Mouse (Mus musculus) E14TG2a.4 (cell line): Measurements from ENCODE around the gene Hist1h2bg.
"Not testable (repeated sequence)": the region's sequence is repeated elsewhere in the genome, so short reads cannot be mapped to it uniquely, and the experiment has no call there.

Source experiments
- H3K27me3 ChIP-seq: 2 replicates; pipeline ENCODE4 v1.6.1; 2014; ENCODE audit warnings: low read length, control low read depth; ENCODE audit not compliant: insufficient read depth
- H3K36me3 ChIP-seq: 2 replicates; pipeline ENCODE4 v1.6.1; 2014; ENCODE audit warnings: low read length, control low read depth; ENCODE audit not compliant: insufficient read depth
- H3K4me1 ChIP-seq: replicated peaks from 2 replicates; pipeline ENCODE4 v1.6.1; 2014; ENCODE audit warnings: low read depth, low read length, control low read depth
- H3K4me3 ChIP-seq: replicated peaks from 2 replicates; pipeline ENCODE4 v1.5.1; 2014; ENCODE audit warnings: mild to moderate bottlenecking, low read length
- H3K9me3 ChIP-seq: 2 replicates; pipeline ENCODE4 v1.6.1; 2014; ENCODE audit warnings: low read length, control low read depth
- CTCF ChIP-seq: conservative IDR thresholded peaks from 2 replicates; pipeline ENCODE4 v1.5.1; 2014; ENCODE audit warnings: low read length
- NANOG ChIP-seq: IDR thresholded peaks from 2 replicates; pipeline ENCODE4 v1.6.1; 2014; ENCODE audit warnings: borderline replicate concordance, low read length, mixed read lengths
- POU5F1 ChIP-seq: IDR thresholded peaks from 2 replicates; pipeline ENCODE4 v1.6.1; 2014; ENCODE audit warnings: low read length, borderline replicate concordance

Hist1h2bg gene

GRCm38 (mm10) chr13:23537006-23537710 is 34.0 kb upstream of the Hist1h2bg start:
- Histone ChIP-seq H3K4me1 (peaks cover 35% of the 10 kb centered on the region), H3K4me3 (no peak overlapping the region; the same call in 1 of the 2 replicates), H3K9me3 (no peaks in the 10 kb centered on the region), H3K27me3 (no peaks in the 10 kb centered on the region), H3K36me3 (no peaks in the 10 kb centered on the region; the same call in 1 of the 2 replicates)
- no peak for TF ChIP-seq CTCF
- TF ChIP-seq NANOG = no peak
- TF ChIP-seq POU5F1 = no peak

- H3K27me3 ChIP-seq = no peaks in the 10 kb centered on the region
- H3K4me3 ChIP-seq = no peak overlapping the region
- TF ChIP-seq POU5F1 = no peak
- TF ChIP-seq CTCF = no peak
- no peak for TF ChIP-seq NANOG
- no peaks in the 10 kb centered on the region; the same call in 1 of the 2 replicates for H3K36me3 ChIP-seq
- peaks cover 24% of the 10 kb centered on the region for H3K4me1 ChIP-seq
- no peaks in the 10 kb centered on the region for H3K9me3 ChIP-seq
Measured at GRCm38 (mm10) chr13:23538249-23538648, 32.9 kb upstream of the Hist1h2bg start.

GRCm38 (mm10) chr13:23539821-23540220 is 31.4 kb upstream of the Hist1h2bg start:
- not testable (repeated sequence) for H3K9me3 ChIP-seq

GRCm38 (mm10) chr13:23541497-23541896 is 29.7 kb upstream of the Hist1h2bg start:
- Histone ChIP-seq H3K36me3 (no peaks in the 10 kb centered on the region; the same call in 1 of the 2 replicates), H3K9me3 (no peaks in the 10 kb centered on the region), H3K4me1 (peaks cover 29% of the 10 kb centered on the region), H3K27me3 (no peaks in the 10 kb centered on the region), H3K4me3 (no peak overlapping the region)
- no peak for TF ChIP-seq CTCF
- TF ChIP-seq POU5F1 = no peak
- TF ChIP-seq NANOG = no peak

More at GRCm38 (mm10) chr13:23539821-23540220, 31.4 kb upstream of the Hist1h2bg start:
- H3K4me3 ChIP-seq, H3K27me3 ChIP-seq, H3K36me3 ChIP-seq: not testable (repeated sequence)
- peaks cover 25% of the 10 kb centered on the region for H3K4me1 ChIP-seq

- H3K27me3 ChIP-seq, H3K9me3 ChIP-seq, H3K36me3 ChIP-seq: not testable (repeated sequence)
- Histone ChIP-seq H3K4me1 (peaks cover 26% of the 10 kb centered on the region), H3K4me3 (peak overlapping the region; percentile 74)
Measured at GRCm38 (mm10) chr13:23542225-23542980, 28.8 kb upstream of the Hist1h2bg start.

- not testable (repeated sequence) for H3K27me3 ChIP-seq, H3K9me3 ChIP-seq, H3K36me3 ChIP-seq
- H3K4me3 ChIP-seq = peak within 1 kb of the TSS; percentile 74
- peaks cover 21% of the 10 kb centered on the region for H3K4me1 ChIP-seq
Measured at GRCm38 (mm10) chr13:23542999-23543607, 28.1 kb upstream of the Hist1h2bg start, which contains the start of gene Hist1h2bh. TSS of gene Hist1h2bh (minus strand) at chr13:23543392.

DNA sequence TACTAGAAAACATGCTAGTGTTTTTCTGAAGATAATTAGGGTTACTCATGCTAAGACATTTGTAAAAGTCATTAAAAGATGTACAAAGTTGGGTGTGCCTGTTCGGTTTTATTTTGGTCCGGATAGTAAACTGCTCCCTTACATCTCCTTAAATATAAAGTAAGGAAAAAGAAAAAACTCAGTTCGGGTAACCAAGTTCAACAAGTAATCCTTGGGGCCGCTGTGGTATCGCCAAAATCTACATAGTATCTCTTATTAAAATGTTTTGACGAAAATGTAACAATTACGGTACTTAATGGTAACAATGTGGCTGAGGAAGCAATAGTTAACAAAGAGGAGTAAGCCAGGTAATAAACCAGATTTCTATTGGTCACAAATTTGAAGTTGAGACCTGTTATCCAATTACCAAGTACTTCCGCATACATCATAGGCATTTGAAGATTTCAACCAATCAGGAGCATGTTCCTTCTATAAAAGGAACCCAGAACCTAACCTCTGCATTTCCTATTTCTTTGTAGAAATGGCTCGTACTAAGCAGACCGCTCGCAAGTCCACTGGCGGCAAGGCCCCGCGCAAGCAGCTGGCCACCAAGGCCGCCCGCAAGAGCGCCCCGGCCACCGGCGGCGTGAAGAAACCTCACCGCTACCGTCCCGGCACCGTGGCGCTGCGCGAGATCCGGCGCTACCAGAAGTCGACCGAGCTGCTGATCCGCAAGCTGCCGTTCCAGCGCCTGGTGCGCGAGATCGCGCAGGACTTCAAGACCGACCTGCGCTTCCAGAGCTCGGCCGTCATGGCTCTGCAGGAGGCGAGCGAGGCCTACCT is 27.0 kb upstream of the Hist1h2bg start, which contains the start of gene Hist1h3f:
Gene Hist1h3f, plus strand, starts transcription at position 88 of the 822 bp plus-strand sequence.
- peak within 1 kb of the TSS; percentile 74 for H3K4me3 ChIP-seq
- no peak for TF ChIP-seq NANOG
- no peak for TF ChIP-seq CTCF
- no peak for TF ChIP-seq POU5F1
- no peaks in the 10 kb centered on the region for H3K36me3 ChIP-seq
- H3K9me3 ChIP-seq = no peaks in the 10 kb centered on the region
- H3K4me1 ChIP-seq = peaks cover 18% of the 10 kb centered on the region
- no peaks in the 10 kb centered on the region for H3K27me3 ChIP-seq

DNA sequence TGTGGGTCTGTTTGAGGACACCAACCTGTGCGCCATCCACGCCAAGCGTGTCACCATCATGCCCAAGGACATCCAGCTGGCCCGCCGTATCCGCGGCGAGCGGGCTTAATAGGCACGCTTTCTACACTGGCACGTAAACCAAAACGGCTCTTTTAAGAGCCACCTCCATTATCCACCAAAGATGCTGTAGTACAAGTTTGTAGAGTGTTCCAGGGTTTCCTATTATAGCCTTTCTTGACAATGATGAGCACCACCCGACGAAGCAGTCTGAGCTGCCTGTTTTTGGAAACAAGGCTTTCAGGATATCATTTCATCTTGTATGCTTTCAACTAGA is 26.4 kb upstream of the Hist1h2bg start:
- H3K27me3 ChIP-seq = not testable (repeated sequence)

More for the DNA sequence above, 26.4 kb upstream of the Hist1h2bg start:
- not testable (repeated sequence) for H3K36me3 ChIP-seq, H3K9me3 ChIP-seq
- H3K4me1 ChIP-seq = peaks cover 18% of the 10 kb centered on the region
- H3K4me3 ChIP-seq = peak overlapping the region; percentile 74
